Mouse (Mus musculus): ENCODE results near the gene Kcnq1.

The Kcnq1 gene

GRCm38 (mm10) chr7:143364092-143364832 lies 258.1 kb downstream of the Kcnq1 start:
- no peak for DNase-seq (ENCODE audit: low spot score in 2 of 2)

- DNase-seq (ENCODE audit: low spot score in 2 of 2), result no peak
Observed at GRCm38 (mm10) chr7:143364969-143365839, 259.0 kb downstream of the Kcnq1 start.

GRCm38 (mm10) chr7:143367366-143368266 lies 261.5 kb downstream of the Kcnq1 start:
- no peak for DNase-seq (ENCODE audit: low spot score in 2 of 2)

GRCm38 (mm10) chr7:143368267-143368643 lies 262.1 kb downstream of the Kcnq1 start:
- DNase-seq (ENCODE audit: low spot score in 2 of 2), result no peak

- DNase-seq (ENCODE audit: low spot score in 2 of 2), result no peak
Observed at GRCm38 (mm10) chr7:143371336-143371735, 265.2 kb downstream of the Kcnq1 start.

DNA sequence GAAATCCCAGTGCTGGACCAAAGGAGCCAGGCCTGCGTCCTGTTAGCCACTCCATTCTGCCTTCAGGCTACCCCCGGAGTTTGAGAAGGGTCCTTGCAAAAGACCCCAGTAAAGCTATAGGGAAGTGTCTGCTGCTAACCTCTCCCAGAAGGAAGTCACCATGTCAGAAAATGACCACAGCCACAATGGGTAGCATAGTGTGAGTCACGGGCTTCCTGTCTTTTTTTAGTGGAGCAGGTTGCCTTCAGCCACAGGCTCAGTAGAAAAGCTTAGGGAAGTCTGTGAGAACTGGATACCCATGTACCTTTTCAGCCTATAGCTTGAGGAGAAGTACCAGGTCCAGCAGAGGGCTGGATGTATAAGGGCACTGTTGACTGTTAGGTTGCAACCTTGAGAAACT lies 267.1 kb downstream of the Kcnq1 start:
- no peak for DNase-seq (ENCODE audit: low spot score in 2 of 2)

DNA sequence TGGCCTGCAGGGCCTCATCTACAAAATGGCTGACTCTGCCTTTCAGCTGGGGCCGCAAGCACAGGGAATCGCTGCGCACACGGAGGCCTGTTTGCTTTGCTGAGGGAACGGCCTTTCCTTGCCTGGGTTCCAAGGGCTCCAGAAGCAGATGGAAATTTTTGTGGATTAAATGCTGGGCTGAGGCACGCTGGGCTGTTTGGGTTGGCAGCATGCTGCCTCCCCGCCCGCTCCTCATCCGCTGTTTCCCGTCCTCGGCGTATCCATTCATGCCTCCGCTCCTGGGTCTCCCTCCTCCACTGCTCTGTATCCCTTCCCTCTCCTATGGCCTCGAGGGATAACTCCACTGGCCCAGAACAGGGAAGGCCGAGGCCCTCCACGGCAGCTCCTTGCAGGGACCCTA lies 269.8 kb downstream of the Kcnq1 start:
- DNase-seq (ENCODE audit: low spot score in 2 of 2), result no peak

- DNase-seq (ENCODE audit: low spot score in 2 of 2), result no peak
Observed at GRCm38 (mm10) chr7:143380466-143381073, 274.4 kb downstream of the Kcnq1 start.

GRCm38 (mm10) chr7:143386632-143387031 lies 280.5 kb downstream of the Kcnq1 start:
- DNase-seq (ENCODE audit: low spot score in 2 of 2), result no peak

DNA sequence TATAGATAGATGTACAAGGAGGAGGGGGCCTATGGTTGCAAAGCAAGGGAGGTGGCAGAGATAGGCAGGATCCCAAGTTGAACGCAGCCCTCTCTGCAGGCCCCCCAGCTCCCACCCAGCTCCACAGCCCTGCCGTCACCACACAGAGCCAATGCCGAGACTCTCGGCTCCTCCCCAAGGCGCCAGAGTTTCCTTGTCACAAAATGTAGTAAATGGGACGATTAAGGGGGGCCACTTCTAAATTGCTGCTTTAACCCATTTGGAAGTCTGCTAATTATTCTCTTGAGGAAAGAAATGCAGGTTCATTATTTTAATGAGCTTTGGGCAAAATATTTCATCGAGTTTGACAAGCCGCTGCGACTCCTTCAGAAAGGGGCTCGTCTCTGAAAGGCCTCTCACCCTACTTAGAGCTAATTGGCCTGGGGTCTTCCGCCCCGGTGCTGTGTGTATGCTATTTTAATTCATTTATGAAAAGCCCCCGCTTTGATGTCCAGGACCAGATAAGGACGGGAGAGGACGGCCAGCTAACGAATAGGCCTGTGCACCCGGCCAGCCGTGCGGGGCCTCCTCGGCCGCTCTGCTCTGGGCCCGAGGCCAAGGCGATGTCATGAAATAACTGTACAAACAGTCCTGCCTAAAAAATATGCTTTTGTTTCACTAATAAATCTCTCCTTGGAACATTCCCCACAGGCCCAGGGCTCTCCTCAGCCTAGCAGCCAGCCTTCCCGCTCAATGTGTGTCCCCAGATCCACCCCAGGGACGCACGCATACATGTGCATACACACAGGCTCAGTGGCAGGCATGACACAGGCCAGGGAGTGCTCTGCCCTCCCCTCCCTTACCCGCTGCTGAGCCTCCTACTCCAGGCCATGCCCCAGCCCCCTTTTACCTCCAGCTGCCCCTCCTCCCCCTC lies 282.9 kb downstream of the Kcnq1 start:
- peak in 1 of 2 experiments; percentile 74 for DNase-seq (ENCODE audit: low spot score in 2 of 2)

- no peak for DNase-seq (ENCODE audit: low spot score in 2 of 2)
Observed at GRCm38 (mm10) chr7:143389860-143390259, 283.7 kb downstream of the Kcnq1 start.

DNA sequence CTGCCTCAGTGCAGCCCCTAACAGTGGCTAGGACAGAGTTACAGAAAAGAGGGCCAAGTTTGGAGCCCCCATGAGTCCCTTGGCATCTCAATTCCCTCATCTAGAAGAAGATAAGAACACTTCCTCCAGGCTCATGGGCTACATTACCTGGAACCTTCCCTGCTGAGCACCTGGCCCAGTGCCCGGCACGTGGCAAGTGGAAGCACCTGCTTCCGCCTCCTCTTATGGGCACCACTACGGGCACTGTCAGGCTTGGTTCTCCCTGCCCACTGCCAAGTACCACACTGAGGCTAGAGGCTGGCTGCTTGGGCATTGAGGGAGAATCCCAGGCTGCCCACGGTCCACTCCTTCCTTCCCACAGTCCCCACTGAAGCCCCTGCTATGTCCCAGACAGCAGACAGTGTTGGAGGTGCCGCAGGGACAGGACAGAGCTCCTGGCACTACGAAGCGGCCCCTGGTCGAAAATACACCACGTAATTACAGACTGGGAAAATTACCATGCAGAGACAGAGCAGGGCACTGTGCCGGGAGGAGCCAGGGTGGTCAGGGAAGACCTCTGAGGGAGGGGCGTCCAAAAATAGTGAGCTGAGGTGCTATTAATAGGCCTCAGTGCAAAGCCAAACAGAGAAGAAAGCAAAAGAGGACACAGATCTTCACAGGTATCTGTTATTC lies 284.3 kb downstream of the Kcnq1 start:
- DNase-seq (ENCODE audit: low spot score in 2 of 2), result no peak

- no peak for DNase-seq (ENCODE audit: low spot score in 2 of 2)
Observed at GRCm38 (mm10) chr7:143395113-143395563, 289.0 kb downstream of the Kcnq1 start.

DNA sequence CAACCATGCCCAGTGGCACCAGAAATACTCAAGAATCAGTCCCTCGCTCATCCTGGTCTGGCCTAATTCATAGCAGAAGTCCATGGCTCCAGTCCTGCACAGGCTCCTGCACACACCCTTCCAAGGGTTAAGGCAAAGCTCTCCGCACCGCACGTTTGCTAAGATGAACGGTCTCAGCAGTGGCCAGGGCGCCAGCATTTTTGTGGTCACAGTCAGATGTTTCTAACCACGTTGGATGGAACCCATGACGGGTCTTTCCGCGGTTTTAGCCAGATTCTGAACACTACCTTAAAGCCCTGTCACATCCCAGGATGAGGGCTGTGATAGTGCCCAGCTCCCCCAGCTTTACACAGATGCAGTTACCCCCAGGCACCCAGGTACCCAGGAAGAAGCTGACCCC lies 293.6 kb downstream of the Kcnq1 start:
- DNase-seq (ENCODE audit: low spot score in 2 of 2), result no peak

- no peak for DNase-seq (ENCODE audit: low spot score in 2 of 2)
Observed at GRCm38 (mm10) chr7:143400599-143400998, 294.4 kb downstream of the Kcnq1 start.

DNA sequence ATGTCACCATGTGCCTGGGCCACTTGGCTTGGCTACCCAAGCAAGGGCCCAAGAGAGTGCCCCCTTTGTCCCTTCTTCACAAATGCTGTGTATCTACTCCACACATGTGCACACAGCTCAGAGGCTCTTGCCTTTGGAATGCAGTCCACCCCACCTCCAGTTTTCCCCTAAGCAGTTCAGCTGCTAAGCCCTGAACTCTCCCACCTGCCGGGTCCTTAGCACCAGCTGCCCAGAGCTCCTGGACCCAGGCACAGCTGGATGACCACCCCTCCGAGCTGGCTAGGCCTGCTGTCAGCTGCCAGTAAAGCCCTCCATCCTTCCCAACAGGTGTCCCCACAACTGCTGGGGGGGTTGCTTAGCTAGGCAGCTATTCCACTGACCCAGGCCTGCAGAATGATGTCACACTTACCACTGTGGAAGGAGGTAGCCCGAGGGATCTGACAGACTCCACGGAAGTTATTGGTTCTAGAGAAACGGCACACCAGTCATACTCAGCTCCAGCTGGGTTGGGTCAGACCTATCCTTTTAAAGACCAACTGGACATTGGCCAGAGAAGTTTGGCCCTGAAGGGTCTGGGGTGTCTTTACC lies 295.4 kb downstream of the Kcnq1 start:
- no peak for DNase-seq (ENCODE audit: low spot score in 2 of 2)

DNA sequence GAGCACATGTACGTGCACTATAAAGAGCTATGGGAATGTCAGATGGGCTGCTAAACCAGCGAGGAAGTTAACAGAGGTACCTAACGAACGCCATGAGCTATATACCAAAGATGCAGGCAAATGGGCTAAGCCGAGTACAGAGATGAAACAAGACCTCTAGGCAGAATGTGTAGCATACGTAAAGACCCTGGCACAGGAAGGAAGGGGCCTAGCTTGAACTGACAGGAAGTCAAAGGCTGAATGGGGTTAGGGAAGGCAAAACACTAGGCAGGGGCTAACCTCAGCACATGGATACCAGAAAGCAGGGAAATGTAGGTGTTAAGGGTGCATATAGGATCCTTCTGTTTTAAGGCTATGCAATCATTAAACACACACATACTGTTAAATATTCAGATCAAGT lies 298.1 kb downstream of the Kcnq1 start:
- no peak for DNase-seq (ENCODE audit: low spot score in 2 of 2)

DNA sequence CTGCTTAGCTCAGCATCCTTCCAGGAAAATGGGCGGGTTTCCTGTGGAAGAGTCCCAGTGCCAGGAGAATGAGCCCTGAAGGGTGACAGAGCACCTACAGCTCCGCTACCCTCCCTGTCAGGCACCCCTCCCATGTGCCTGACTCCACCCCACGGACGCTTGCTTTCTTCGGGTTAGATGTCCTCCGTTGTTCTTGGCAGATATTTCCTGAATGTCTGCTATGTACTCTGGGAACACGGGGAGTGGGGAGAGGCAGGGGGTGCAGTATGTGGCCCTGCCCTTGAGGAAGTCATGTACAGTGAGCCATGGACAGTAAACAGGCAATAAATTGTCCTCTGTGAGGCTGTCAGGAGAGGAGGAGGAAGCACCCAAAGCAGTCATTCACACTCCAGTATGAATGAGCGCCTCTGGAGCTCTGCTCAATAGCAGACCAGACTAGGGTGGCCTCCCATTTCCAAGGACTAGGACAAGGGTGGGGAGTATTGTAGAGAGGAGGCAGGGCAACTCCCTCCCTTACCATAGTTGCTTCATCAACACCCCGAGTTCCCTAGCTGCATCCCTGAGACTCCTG lies 301.9 kb downstream of the Kcnq1 start:
- peak in 1 of 2 experiments; percentile 36 for DNase-seq (ENCODE audit: low spot score in 2 of 2)

- DNase-seq (ENCODE audit: low spot score in 2 of 2), result peak in 1 of 2 experiments; percentile 71
Observed at GRCm38 (mm10) chr7:143408615-143409021, 302.5 kb downstream of the Kcnq1 start.

Measured in urinary bladder, adult 18-20 months (tissue).